Mouse (Mus musculus): ENCODE data around the gene Kif19a.

Gene Kif19a

DNA sequence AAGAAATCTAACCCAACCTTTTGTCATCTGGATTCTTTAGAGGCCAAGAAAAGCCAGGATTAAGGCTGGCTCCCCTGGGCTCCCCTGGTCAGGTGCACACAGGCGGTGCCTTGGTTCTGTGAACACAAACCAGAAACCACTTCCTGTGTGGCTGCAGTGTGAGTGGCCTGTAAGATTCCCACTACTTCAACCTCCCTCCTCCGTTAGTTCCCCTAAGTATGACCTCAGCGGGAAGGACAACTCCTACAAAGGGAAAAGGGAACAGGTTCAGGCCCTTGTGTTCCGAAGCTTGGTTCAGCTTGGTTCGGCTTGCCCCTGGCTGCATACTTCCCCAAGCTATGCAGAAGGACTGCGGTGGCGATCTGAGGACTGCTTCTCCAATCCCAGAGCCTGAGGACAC lies 53.0 kb downstream of the Kif19a start:
- H3K4me1 ChIP-seq (replicated peaks; ENCODE audit: low read depth, low read length), result peaks cover 63% of the 10 kb centered on the region
- no peak overlapping the region for H3K4me3 ChIP-seq (replicated peaks; ENCODE audit: low read length)
- TF ChIP-seq CTCF (conservative IDR thresholded peaks at IDR 0.05; ENCODE audit: low read length) (no peak), NANOG (IDR thresholded peaks at IDR 0.05; ENCODE audit: borderline replicate concordance, low read length) (no peak), POU5F1 (IDR thresholded peaks at IDR 0.05; ENCODE audit: borderline replicate concordance, low read length) (no peak)
- H3K27me3 ChIP-seq (ENCODE audit: insufficient read depth, low read length), result peaks cover 28% of the 10 kb centered on the region
- H3K36me3 ChIP-seq (ENCODE audit: insufficient read depth, low read length), result no peaks in the 10 kb centered on the region
- no peaks in the 10 kb centered on the region for H3K9me3 ChIP-seq (ENCODE audit: low read length)

DNA sequence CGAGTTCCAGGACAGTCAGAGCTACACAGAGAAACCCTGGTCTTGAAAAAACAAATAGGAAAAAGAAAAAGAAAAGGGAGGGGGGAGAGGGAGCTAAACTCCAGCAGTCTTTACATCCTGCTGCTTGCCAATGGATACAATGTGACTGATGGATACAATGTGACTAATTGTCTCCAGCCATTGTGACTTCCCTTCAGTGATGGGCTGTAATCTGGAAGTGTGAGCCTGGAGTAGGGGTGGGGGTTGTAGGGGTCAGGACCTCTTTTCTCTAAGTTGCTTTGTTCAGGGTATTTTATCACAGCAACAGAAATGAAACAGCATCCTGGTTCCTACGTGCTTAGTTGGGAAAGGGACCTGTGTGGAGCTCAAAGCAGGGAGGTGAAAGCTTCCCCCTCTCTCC lies 53.9 kb downstream of the Kif19a start:
- Histone ChIP-seq H3K27me3 (ENCODE audit: insufficient read depth, low read length) (peaks cover 31% of the 10 kb centered on the region), H3K4me1 (replicated peaks; ENCODE audit: low read depth, low read length) (peaks cover 72% of the 10 kb centered on the region), H3K9me3 (ENCODE audit: low read length) (no peaks in the 10 kb centered on the region), H3K4me3 (replicated peaks; ENCODE audit: low read length) (no peak overlapping the region), H3K36me3 (ENCODE audit: insufficient read depth, low read length) (no peaks in the 10 kb centered on the region)
- TF ChIP-seq NANOG (IDR thresholded peaks at IDR 0.05; ENCODE audit: borderline replicate concordance, low read length) (peak; percentile 85), CTCF (conservative IDR thresholded peaks at IDR 0.05; ENCODE audit: low read length) (no peak)

DNA sequence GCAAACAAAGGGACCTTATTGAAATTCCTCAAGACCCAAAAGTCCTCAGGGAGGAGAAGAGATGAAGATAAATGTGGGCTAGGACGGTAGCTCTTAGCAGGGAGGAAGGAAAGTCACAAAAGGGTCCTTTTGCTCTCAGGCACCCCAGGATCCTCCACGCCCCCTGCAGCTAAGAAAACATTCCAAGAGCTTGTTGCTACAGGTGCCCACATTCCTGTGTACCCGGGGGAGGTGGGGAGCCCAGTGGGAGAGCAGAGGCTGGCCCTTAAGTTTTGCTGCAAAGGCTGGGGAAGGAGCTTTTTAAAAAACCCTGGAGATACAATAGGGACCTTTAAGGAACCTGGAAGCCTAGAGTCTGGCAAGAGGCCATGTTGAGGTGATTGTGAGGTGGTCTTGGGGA lies 55.3 kb downstream of the Kif19a start:
- TF ChIP-seq NANOG (IDR thresholded peaks at IDR 0.05; ENCODE audit: borderline replicate concordance, low read length) (no peak), POU5F1 (IDR thresholded peaks at IDR 0.05; ENCODE audit: borderline replicate concordance, low read length) (no peak), CTCF (conservative IDR thresholded peaks at IDR 0.05; ENCODE audit: low read length) (no peak)
- Histone ChIP-seq H3K4me3 (replicated peaks; ENCODE audit: low read length) (no peak overlapping the region), H3K27me3 (ENCODE audit: insufficient read depth, low read length) (peaks cover 38% of the 10 kb centered on the region), H3K36me3 (ENCODE audit: insufficient read depth, low read length) (no peaks in the 10 kb centered on the region), H3K9me3 (ENCODE audit: low read length) (no peaks in the 10 kb centered on the region), H3K4me1 (replicated peaks; ENCODE audit: low read depth, low read length) (peaks cover 68% of the 10 kb centered on the region)

DNA sequence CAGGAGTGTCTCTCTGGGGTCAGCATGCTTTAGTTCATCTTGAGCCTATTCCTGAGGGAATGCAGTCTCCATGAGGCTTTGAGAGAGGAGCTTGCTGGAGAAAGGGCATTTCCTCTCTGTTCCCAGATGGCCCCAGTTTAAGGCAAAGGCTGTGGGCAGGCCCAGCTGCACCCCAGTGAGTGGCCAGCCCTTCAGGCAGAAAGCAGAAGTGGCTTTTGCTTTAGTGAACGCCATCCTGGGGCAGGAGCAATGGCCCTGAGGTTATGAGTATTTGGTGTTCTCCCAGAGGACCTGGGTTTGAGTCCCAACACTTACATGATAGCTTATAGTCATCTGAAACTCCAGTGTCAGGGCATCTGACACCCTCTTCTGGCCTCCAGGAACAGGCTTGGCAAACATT lies 56.1 kb downstream of the Kif19a start:
- Histone ChIP-seq H3K27me3 (ENCODE audit: insufficient read depth, low read length) (peaks cover 37% of the 10 kb centered on the region), H3K4me1 (replicated peaks; ENCODE audit: low read depth, low read length) (peaks cover 68% of the 10 kb centered on the region), H3K36me3 (ENCODE audit: insufficient read depth, low read length) (no peaks in the 10 kb centered on the region), H3K9me3 (ENCODE audit: low read length) (no peaks in the 10 kb centered on the region), H3K4me3 (replicated peaks; ENCODE audit: low read length) (no peak overlapping the region)
- no peak for TF ChIP-seq NANOG (IDR thresholded peaks at IDR 0.05; ENCODE audit: borderline replicate concordance, low read length)
- no peak for TF ChIP-seq POU5F1 (IDR thresholded peaks at IDR 0.05; ENCODE audit: borderline replicate concordance, low read length)
- no peak for TF ChIP-seq CTCF (conservative IDR thresholded peaks at IDR 0.05; ENCODE audit: low read length)

DNA sequence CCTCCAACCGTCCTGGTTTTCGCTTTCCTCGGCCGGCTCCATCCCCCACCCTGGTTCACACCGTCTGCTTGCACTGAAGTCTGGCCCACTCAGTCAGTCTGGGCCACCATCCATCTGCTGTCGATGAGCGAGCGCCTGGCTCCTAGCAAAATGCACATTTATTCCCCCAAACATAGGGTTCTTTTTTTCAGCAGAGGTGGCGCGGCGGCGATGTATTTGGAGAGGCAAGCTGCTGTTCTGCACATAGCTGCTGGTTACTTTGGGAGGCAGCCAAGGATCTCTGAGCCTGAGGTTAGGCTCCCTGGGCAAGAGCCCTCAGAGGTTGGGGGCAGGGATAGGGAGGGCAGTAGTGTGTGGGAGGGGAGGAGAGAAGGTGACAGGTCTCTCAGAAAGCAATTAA lies 57.5 kb downstream of the Kif19a start:
- H3K4me1 ChIP-seq (replicated peaks; ENCODE audit: low read depth, low read length), result peaks cover 65% of the 10 kb centered on the region

DNA sequence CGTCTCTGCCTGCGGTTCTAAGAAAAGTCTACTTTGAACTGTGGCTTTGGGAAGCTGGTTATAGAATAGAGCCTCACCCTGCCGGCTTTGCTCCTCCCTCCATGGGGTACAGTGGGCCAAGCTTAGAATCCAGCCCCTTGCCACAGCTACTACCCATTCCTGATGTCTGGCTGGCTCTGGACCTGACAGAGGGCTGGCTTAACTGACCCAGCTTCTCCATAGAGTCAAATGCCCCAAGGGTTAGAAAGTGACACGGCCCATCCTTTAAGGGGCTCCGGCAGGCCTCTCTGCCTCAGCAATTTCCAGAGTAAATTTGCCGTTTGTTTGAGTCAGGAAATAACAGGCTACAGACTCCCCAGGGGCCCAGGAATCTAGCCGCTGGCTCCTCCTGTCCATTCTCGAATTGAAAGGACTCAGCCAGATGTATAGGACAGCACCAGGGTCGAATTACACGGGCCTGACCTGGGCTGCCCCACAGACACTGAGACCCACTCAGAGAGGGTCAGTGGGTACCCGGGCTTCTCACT lies 58.1 kb downstream of the Kif19a start:
- TF ChIP-seq POU5F1 (IDR thresholded peaks at IDR 0.05; ENCODE audit: borderline replicate concordance, low read length), result no peak
- no peak for TF ChIP-seq CTCF (conservative IDR thresholded peaks at IDR 0.05; ENCODE audit: low read length)
- no peak; the same call in 1 of the 2 replicates for TF ChIP-seq NANOG (IDR thresholded peaks at IDR 0.05; ENCODE audit: borderline replicate concordance, low read length)
- Histone ChIP-seq H3K4me1 (replicated peaks; ENCODE audit: low read depth, low read length) (peaks cover 63% of the 10 kb centered on the region), H3K36me3 (ENCODE audit: insufficient read depth, low read length) (no peaks in the 10 kb centered on the region), H3K27me3 (ENCODE audit: insufficient read depth, low read length) (peaks cover 28% of the 10 kb centered on the region), H3K9me3 (ENCODE audit: low read length) (no peaks in the 10 kb centered on the region), H3K4me3 (replicated peaks; ENCODE audit: low read length) (peak overlapping the region; percentile 41)

More for the DNA sequence above, 57.5 kb downstream of the Kif19a start:
- H3K4me3 ChIP-seq (replicated peaks; ENCODE audit: low read length), result peak overlapping the region; percentile 41
- H3K36me3 ChIP-seq (ENCODE audit: insufficient read depth, low read length), result no peaks in the 10 kb centered on the region
- H3K27me3 ChIP-seq (ENCODE audit: insufficient read depth, low read length), result peaks cover 28% of the 10 kb centered on the region
- H3K9me3 ChIP-seq (ENCODE audit: low read length), result no peaks in the 10 kb centered on the region
- TF ChIP-seq NANOG (IDR thresholded peaks at IDR 0.05; ENCODE audit: borderline replicate concordance, low read length) (peak; percentile 27; the same call in 1 of the 2 replicates), POU5F1 (IDR thresholded peaks at IDR 0.05; ENCODE audit: borderline replicate concordance, low read length) (no peak)

DNA sequence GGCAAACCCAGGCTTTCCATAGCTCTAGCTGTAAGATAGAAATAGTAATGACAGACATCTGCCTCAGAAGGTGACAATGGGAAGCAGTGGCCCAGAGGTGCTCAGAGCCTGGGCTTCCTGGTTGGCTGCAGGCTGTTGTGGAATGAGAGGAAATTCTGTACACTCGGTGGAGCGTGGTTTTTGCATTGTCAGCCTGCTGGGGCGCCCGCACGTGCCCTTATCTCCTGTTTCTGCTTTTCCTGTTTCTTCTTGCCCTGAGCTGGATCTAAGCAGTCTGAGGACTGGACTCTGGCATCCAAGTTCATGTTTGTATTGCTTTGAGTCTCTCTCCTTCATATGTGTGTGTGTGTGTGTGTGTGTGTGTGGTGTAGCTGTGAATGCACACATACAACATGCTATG lies 61.5 kb downstream of the Kif19a start:
- TF ChIP-seq CTCF (conservative IDR thresholded peaks at IDR 0.05; ENCODE audit: low read length) (no peak), NANOG (IDR thresholded peaks at IDR 0.05; ENCODE audit: borderline replicate concordance, low read length) (no peak), POU5F1 (IDR thresholded peaks at IDR 0.05; ENCODE audit: borderline replicate concordance, low read length) (no peak)
- no peak overlapping the region for H3K4me3 ChIP-seq (replicated peaks; ENCODE audit: low read length)
- no peaks in the 10 kb centered on the region for H3K36me3 ChIP-seq (ENCODE audit: insufficient read depth, low read length)
- peaks cover 21% of the 10 kb centered on the region for H3K27me3 ChIP-seq (ENCODE audit: insufficient read depth, low read length)
- peaks cover 55% of the 10 kb centered on the region for H3K4me1 ChIP-seq (replicated peaks; ENCODE audit: low read depth, low read length)
- no peaks in the 10 kb centered on the region for H3K9me3 ChIP-seq (ENCODE audit: low read length)

DNA sequence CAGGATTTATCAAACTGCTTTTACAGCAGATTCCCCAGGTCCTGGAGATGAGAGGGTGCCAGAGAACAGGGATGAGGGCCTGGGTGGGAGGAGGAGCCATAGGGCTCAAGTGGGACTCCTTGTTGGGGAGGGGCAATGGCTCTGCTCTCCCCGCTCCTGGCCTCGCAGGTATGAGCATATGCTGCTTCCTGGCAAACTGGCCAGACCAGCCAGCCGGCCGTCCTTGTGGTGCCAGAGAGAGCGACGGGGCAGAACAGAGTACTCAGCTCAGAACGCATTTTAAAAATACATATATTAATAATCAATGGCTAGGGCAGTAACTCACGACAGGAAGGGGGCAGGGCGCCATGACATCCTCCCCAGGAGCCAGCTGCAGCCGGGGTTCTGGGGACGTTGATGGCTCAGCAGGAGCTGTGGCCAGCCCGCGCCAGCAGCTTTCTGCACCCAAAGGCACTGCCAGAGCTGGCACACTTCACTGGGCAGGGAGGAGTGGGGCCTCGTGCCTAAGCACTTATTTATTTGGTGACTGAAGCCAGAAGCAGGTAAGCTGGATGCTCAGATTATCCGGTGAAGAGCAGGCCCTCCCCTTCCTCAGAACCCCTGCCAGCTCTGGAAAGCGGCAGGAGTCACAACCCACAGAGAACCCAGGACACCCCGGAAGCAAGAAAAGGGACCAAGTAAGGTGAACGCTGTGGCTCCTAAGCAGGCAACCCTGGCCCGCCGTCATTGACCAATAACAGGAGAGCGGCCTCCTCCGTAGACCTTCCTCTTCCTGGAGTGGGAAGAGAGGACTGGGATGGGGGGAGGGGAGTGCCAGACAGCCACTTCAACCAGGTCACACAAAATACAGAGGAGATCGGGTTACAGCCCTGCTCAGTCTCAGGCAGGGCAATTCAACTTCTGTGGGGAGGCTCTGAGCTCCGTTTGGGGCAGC lies 64.6 kb downstream of the Kif19a start:
- Histone ChIP-seq H3K27me3 (ENCODE audit: insufficient read depth, low read length) (peaks cover 5% of the 10 kb centered on the region), H3K36me3 (ENCODE audit: insufficient read depth, low read length) (no peaks in the 10 kb centered on the region), H3K4me3 (replicated peaks; ENCODE audit: low read length) (peak overlapping the region; percentile 81), H3K4me1 (replicated peaks; ENCODE audit: low read depth, low read length) (peaks cover 47% of the 10 kb centered on the region), H3K9me3 (ENCODE audit: low read length) (no peaks in the 10 kb centered on the region)
- no peak for TF ChIP-seq NANOG (IDR thresholded peaks at IDR 0.05; ENCODE audit: borderline replicate concordance, low read length)
- TF ChIP-seq CTCF (conservative IDR thresholded peaks at IDR 0.05; ENCODE audit: low read length), result no peak
- TF ChIP-seq POU5F1 (IDR thresholded peaks at IDR 0.05; ENCODE audit: borderline replicate concordance, low read length), result no peak
